Mouse (Mus musculus): ENCODE measurements around the gene Ruvbl2.

Ruvbl2 gene

DNA sequence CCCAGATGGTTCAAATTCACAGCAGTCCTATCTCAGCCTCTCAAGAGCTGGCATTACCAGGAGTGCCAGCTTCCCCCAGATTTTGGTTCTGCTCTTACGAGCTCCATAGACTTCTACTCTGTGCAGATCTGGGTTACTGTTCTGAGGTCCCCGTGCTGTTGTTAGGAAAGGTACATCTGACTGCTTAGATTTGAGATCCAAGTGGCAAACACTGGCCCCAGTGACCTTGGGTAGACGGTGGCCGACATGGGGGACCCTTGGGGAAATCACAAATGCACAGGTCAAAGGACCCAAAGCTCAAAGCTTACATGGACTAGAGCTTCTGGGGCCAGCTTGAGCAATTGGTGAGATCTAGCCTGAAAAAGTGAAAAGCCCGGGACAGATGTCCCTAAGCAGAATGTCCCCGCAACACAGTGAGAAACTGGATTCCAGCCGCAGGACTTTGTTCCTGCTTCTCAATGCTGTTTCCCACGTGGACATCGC lies 18.9 kb upstream of the Ruvbl2 start:
- Histone ChIP-seq H3K36me3 (ENCODE audit: control insufficient read depth, insufficient read depth, low read length, poor library complexity, severe bottlenecking) (peaks cover 10% of the 10 kb centered on the region), H3K27me3 (ENCODE audit: control insufficient read depth, insufficient read depth, low read length, poor library complexity, severe bottlenecking) (no peaks in the 10 kb centered on the region)
- no peak for DNase-seq (ENCODE audit: low read depth, low spot score)

DNA sequence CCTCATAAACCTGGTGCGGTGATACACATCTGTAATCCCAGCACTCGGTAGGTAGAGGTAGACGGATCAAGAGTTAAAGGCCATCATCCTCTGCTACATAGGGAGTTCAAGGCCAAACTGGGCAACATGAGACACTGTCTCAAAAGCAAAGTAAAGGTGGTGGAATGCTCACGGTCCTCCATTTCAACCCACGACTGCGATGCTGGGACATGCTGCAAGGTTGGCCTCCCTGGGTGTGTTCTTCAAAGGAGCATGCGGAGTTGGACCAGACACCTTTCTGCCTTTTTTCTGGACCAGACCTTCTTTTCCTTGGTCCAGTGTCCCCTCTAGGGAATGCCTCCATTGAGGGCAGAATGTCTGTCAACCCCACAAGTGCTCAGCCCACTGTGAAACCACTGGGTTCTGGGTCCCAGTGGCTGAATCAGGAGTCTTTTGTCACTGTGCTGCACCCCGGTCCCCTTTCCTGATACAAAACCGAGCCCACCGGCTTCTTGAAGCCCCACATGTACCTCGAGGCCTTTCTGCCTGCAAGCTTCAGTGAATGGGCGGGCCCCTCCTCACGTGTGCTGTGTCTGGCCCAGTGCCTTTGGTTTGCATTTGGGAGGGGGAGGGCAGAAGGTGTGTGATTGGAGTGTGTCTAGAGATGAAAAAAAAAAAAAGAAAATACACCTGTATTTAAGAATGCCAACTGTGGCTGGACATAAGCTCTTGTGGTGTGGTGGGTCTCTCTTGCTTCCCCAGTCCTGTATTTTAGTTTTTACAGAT lies 18.2 kb upstream of the Ruvbl2 start:
- DNase-seq (ENCODE audit: low read depth, low spot score): no peak
- Histone ChIP-seq H3K36me3 (ENCODE audit: control insufficient read depth, insufficient read depth, low read length, poor library complexity, severe bottlenecking) (peaks cover 10% of the 10 kb centered on the region), H3K27me3 (ENCODE audit: control insufficient read depth, insufficient read depth, low read length, poor library complexity, severe bottlenecking) (no peaks in the 10 kb centered on the region)

DNA sequence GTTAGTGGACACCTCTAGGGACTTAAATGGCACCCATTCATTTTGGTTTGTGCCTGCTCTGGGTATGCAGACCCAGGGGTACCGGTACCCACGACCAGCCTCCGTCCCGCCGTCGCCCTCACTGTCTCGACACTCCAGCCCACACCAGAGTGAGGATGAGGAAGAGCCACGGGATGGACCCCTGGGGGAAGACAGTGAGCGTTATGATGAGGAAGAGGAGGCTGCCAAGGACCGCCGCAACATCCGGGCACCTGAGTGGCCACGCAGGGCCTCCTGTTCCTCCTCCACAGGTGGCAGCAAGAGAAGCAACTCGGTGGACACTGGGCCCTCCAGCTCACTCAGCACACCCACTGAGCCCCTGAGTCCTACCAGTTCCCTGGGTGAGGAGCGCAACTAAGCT lies 17.1 kb upstream of the Ruvbl2 start:
- no peak for DNase-seq (ENCODE audit: low read depth, low spot score)

DNA sequence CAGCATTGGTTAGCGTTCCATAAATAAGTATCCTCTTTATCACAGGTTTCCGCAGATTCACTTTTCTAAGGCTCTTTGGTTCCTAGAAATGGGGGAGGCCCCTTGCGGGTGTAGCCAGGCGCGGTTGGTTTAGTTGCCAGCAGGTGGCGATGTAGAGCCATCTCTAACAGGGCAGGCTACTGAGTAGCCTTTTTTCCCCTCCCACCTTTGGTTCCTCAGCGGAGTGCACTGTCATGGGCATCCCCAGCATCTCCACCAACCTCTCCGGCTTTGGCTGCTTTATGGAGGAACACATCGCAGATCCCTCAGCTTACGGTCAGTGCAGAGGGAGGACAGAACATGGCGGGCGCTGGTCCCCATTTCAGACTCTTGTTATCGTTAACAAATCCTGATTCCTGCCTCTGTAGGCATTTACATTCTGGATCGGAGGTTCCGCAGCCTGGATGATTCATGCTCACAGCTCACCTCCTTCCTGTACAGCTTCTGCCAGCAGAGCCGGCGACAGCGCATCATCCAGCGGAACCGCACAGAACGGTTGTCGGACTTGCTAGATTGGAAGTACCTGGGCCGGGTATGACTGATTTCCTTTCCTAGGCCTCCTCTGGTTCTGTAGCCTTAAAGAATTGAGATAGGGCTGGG lies 13.6 kb upstream of the Ruvbl2 start:
- DNase-seq (ENCODE audit: low read depth, low spot score): peak; percentile 93
- Histone ChIP-seq H3K27me3 (ENCODE audit: control insufficient read depth, insufficient read depth, low read length, poor library complexity, severe bottlenecking) (no peaks in the 10 kb centered on the region), H3K36me3 (ENCODE audit: control insufficient read depth, insufficient read depth, low read length, poor library complexity, severe bottlenecking) (no peaks in the 10 kb centered on the region)

More for the DNA sequence above, 17.1 kb upstream of the Ruvbl2 start:
- Histone ChIP-seq H3K27me3 (ENCODE audit: control insufficient read depth, insufficient read depth, low read length, poor library complexity, severe bottlenecking) (no peaks in the 10 kb centered on the region), H3K36me3 (ENCODE audit: control insufficient read depth, insufficient read depth, low read length, poor library complexity, severe bottlenecking) (peaks cover 10% of the 10 kb centered on the region)

DNA sequence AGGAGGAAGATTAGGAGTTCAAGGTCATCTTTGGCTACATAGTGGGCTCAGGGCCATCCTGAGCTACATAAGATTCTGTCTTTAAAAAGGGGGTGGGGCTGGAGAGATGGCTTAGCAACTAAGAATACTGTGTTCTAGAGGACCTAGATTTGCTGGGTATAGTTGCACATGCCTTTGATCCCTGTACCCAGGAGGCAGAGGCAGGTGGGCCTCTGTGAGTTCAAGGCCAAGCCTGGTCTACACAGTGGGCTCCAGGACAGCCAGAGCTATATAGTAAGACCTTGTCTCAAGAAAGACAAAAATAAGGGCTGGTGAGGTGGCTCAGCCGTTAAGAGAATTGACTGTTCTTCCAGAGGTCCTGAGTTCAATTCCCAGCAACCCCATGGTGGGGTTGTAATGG lies 12.1 kb upstream of the Ruvbl2 start:
- H3K27me3 ChIP-seq (ENCODE audit: control insufficient read depth, insufficient read depth, low read length, poor library complexity, severe bottlenecking): no peaks in the 10 kb centered on the region
- DNase-seq (ENCODE audit: low read depth, low spot score): no peak
- no peaks in the 10 kb centered on the region for H3K36me3 ChIP-seq (ENCODE audit: control insufficient read depth, insufficient read depth, low read length, poor library complexity, severe bottlenecking)

DNA sequence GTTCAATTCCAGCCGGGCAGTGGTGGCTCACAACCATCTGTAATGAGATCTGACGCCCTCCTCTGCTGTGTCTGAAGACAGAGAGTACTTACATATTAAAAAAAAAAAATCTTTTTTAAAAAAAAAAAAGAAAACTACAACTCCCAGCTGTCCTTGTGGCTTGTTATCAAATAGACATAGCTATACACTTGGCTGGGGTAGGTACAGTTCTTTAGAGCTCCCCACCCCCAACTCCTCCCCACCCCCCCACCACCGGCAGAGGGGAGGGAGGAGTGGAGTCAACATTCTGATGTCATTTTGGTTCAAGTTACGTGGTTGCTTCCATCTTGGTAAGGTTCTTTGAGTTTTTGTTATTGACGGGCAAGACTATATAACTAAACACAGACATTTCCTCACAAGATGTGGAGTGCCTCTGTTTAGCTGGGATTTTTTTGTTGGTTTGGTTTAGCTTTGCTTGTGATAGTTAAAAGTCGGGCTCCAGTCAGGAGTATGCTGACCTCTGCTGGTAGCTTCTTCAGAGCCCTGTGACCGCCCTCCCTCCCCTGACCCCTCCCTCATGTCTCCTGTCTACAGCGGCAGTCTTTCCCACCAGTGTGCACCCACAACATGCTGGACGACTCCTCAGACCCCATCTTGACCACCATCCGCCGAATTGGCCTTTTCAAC lies 9.6 kb upstream of the Ruvbl2 start:
- DNase-seq (ENCODE audit: low read depth, low spot score): peak; percentile 60
- Histone ChIP-seq H3K36me3 (ENCODE audit: control insufficient read depth, insufficient read depth, low read length, poor library complexity, severe bottlenecking) (no peaks in the 10 kb centered on the region; the same call in 1 of the 2 replicates), H3K27me3 (ENCODE audit: control insufficient read depth, insufficient read depth, low read length, poor library complexity, severe bottlenecking) (no peaks in the 10 kb centered on the region)

DNA sequence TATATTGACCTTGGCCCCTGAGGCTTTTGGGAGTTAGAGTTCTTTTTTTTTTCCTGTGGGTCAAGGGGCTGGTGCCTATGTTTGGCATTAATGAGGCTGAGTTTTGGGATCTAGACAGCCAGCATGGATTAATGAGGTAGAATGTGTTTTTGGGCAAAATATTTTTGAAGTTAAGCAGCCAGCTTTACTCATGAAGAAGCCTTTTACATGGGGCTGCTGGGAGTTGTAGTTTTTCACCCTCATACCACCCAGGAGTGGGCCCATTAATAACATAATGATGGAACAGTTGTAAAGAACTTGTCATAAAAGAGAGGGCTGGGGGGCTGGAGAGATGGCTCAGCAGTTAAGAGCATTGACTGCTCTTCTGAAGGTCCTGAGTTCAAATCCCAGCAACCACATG lies 8.7 kb upstream of the Ruvbl2 start:
- Histone ChIP-seq H3K27me3 (ENCODE audit: control insufficient read depth, insufficient read depth, low read length, poor library complexity, severe bottlenecking) (no peaks in the 10 kb centered on the region), H3K36me3 (ENCODE audit: control insufficient read depth, insufficient read depth, low read length, poor library complexity, severe bottlenecking) (no peaks in the 10 kb centered on the region; the same call in 1 of the 2 replicates)
- DNase-seq (ENCODE audit: low read depth, low spot score): no peak

DNA sequence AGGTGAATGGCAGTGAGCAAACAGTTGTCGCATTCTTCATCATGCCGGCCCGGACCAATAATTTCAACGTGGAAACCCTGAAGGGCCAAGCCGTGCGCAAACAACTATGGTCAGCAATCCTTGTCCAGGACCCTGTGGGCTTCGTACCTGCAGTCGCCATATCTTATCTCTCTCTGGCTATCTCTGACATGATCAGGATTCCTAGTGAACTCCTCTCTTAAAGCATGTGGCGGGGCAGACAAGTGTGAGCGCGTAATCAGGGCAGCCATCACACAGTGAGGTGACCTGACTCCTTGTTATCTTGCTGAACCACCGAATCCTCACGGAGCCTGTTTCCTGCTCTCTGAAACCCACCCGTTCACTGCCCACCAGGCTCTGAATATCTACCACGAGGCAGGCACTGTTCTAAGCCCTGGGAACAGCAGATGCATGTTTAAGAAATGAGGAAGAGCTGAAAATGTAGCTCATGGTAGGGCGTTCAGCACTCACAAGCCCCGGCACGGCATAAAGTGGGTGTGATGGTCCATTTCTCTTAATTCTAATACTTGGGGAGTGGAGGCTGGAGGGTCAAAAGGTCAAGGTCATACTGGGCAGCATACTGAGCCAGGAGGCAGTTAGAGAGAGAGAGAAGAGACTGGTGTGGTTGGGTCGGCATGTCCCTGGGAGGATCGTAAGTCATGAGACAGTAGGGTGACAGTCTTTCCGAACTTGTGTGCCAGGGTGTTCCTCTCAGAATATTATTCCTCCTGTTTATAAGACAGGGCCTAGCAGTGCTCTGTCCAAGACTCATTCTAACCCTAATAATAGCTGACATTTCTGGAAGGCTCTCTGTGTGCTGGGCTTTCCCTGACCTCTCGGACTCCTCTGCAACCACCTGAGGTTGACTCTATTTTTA lies 5.9 kb upstream of the Ruvbl2 start:
- no peaks in the 10 kb centered on the region; the same call in 1 of the 2 replicates for H3K36me3 ChIP-seq (ENCODE audit: control insufficient read depth, insufficient read depth, low read length, poor library complexity, severe bottlenecking)
- no peak for DNase-seq (ENCODE audit: low read depth, low spot score)
- no peaks in the 10 kb centered on the region for H3K27me3 ChIP-seq (ENCODE audit: control insufficient read depth, insufficient read depth, low read length, poor library complexity, severe bottlenecking)

DNA sequence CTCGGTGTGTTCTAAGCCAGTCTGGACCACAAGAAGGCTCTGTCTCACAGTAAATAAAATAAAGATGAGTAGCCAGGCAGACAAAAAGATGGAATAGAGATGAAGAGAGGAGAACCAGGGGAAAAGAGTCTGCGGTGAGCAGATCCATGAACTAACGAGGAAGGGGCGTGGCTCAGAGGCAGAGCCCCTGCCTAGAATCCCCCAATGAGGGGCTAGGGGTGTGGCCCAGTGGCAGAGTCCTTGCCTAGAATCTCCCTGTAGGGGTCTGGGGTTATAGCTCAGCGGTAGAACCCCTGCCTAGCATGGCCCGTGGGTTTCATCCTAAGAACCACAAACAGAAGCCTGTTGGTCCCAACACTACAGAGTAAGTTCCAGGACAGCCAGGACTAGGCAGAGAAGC lies 850 bp downstream of the Ruvbl2 start:
- DNase-seq (ENCODE audit: low read depth, low spot score): no peak
- Histone ChIP-seq H3K27me3 (ENCODE audit: control insufficient read depth, insufficient read depth, low read length, poor library complexity, severe bottlenecking) (no peaks in the 10 kb centered on the region), H3K36me3 (ENCODE audit: control insufficient read depth, insufficient read depth, low read length, poor library complexity, severe bottlenecking) (no peaks in the 10 kb centered on the region)

DNA sequence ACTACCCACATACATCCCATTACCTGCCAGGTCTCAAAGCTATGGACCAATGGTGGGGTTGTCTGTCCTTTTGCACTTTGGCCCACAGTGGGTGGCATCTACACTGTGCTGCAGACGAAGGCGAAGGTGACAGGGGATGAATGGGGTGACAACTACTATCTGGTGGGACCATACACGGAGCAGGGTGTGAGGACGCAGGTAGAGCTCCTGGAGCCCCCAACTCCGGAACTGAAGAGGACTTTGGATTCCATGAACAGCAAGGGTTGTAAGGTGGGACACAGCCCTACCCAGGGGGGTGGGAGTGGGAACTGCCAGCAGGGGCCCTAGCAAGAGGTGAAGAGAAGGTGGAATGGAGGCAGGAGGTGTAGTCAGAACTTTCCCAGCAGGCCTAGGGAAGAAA lies 1.5 kb downstream of the Ruvbl2 start:
- H3K27me3 ChIP-seq (ENCODE audit: control insufficient read depth, insufficient read depth, low read length, poor library complexity, severe bottlenecking): no peaks in the 10 kb centered on the region
- DNase-seq (ENCODE audit: low read depth, low spot score): no peak
- no peaks in the 10 kb centered on the region for H3K36me3 ChIP-seq (ENCODE audit: control insufficient read depth, insufficient read depth, low read length, poor library complexity, severe bottlenecking)

DNA sequence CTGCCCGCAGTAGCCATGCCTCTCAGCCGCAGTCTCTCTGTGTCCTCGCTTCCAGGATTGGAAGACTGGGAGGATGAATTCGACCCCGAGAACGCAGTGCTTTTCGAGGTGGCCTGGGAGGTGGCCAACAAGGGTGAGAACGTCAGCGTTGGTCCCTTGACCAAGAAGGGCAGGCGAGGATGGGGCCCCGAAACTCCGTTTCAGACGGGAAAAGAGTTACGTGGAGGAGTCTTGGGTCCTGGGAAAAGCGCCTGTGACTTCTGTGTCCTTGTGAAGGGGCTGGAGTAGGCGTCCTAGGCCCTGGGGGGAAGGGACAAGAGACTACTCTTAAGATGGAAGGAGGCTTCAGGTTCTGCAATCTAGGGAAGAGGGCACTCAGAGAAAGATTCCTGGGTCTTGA lies 2.9 kb downstream of the Ruvbl2 start:
- DNase-seq (ENCODE audit: low read depth, low spot score): no peak
- H3K27me3 ChIP-seq (ENCODE audit: control insufficient read depth, insufficient read depth, low read length, poor library complexity, severe bottlenecking): no peaks in the 10 kb centered on the region
- peaks cover 3% of the 10 kb centered on the region; the same call in 1 of the 2 replicates for H3K36me3 ChIP-seq (ENCODE audit: control insufficient read depth, insufficient read depth, low read length, poor library complexity, severe bottlenecking)

DNA sequence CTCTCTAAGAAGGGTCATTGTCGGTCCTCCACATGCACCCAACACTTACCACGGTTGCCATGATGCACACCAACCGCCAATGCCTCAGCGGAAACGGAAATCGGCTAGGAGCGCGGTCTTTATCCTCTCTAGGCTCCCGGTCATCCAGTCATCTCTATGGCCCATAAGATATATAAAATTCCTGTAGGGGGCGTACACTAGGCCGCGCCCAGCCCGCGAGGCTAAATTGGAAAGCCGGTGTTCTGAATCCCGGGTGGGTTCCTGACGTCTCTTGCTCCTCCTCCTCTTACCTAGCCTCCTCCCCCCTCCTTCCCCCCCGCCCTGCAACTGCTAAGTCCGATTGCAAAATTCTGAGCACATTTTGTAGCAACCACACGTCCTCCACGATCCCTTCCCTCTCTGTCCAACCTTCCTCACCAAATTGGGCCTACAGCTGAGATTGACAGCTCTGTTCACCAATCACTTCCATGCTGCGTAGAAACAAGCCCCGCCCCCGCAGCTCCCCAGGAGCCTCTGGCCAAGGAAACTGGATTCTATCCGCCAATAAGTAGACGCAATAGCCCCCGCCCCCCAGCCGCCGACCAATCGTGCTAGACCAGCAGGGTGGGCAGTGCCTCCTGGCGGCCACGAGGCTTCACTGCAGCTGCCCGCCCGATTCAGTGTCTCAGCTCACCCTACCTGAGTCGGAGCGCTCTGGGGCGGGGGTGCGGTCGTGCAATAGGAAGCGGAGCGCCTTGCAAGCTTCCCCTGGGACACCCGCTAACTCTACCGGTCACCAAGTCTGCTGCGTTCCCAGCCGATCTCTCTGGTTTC lies 3.5 kb downstream of the Ruvbl2 start, which contains the start of gene Gys1:
Gene Gys1, plus strand, starts transcription at position 642 of the 813 bp plus-strand sequence.
- DNase-seq (ENCODE audit: low read depth, low spot score): peak; percentile 100
- Histone ChIP-seq H3K27me3 (ENCODE audit: control insufficient read depth, insufficient read depth, low read length, poor library complexity, severe bottlenecking) (no peaks in the 10 kb centered on the region), H3K36me3 (ENCODE audit: control insufficient read depth, insufficient read depth, low read length, poor library complexity, severe bottlenecking) (peaks cover 3% of the 10 kb centered on the region; the same call in 1 of the 2 replicates)

DNA sequence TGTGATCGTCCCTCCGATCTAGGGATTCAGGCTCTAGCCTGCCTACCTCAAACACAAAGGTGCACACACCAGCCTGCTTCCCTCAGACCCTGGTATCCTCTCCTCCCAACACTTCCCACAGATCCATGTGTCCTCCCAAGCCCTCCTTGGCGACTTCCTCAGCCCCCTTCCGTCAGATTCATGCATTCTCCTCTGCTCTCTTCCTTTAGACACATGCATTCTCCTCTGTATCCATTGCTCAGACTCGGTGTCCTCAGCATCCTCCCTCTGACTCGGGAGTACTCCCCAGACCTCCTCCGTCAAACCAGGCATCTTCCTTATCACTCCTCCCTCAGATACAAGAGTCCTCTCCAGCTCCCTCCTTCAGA lies 4.1 kb downstream of the Ruvbl2 start:
- no peak for DNase-seq (ENCODE audit: low read depth, low spot score)
- Histone ChIP-seq H3K27me3 (ENCODE audit: control insufficient read depth, insufficient read depth, low read length, poor library complexity, severe bottlenecking) (no peaks in the 10 kb centered on the region), H3K36me3 (ENCODE audit: control insufficient read depth, insufficient read depth, low read length, poor library complexity, severe bottlenecking) (peaks cover 3% of the 10 kb centered on the region; the same call in 1 of the 2 replicates)

DNA sequence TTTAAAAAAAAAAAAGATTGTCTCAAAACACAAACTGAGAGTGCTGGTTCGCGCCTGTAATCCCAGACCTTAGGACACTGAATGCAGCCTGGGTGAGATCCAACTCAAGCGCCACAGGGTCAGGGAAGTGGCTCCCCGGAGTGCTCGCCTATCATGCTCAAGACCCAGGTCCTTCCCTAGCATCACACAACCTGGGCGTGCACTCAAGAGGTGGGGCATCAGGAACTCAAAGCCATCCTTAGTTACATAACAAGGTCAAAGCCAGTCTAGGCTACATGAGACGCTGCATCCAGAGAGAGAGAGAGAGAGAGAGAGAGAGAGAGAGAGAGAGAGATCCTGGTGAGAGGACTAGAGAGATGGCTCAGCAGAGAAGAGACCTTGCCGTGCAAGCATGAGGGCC lies 11.3 kb downstream of the Ruvbl2 start:
- Histone ChIP-seq H3K27me3 (ENCODE audit: control insufficient read depth, insufficient read depth, low read length, poor library complexity, severe bottlenecking) (no peaks in the 10 kb centered on the region), H3K36me3 (ENCODE audit: control insufficient read depth, insufficient read depth, low read length, poor library complexity, severe bottlenecking) (peaks cover 18% of the 10 kb centered on the region)
- DNase-seq (ENCODE audit: low read depth, low spot score): no peak
